Mouse (Mus musculus): Measurements from ENCODE around the gene Cfap46. TPM values are rescaled to one million over a fixed set of nuclear protein-coding genes. Genes with fewer than 3 reads are reported as not detected.
A peak's percentile ranks its signal among the peaks of the same experiment; 100 is the strongest.
"Not testable (repeated sequence)": the region's sequence is repeated elsewhere in the genome, so short reads cannot be mapped to it uniquely, and the experiment has no call there.

Cfap46 gene
- polyA plus RNA-seq, 1 experiment, result 0.22 TPM

DNA sequence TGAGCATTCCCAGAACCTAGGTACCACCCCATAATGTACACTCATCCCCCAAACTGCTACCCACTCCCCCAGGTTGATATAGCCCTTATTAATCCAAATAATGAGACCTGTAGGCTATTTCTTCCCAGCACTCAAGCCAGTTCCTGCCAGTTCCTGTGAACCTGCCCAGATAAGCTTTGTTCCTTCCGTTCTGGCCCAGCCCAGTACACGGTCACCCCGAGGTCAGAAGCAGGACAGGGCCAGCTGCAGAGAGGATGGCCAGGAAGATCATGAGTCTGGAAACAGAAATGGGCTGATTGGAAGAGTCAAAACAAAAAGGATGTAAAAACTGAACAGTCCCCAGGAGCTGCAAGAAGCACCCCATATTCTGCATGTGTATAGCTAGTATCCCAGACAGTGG lies 20.3 kb downstream of the Cfap46 start:
- DNase-seq (ENCODE audit: low spot score), result no peak

GRCm38 (mm10) chr7:139659901-139660300 lies 23.7 kb downstream of the Cfap46 start:
- not testable (repeated sequence) for DNase-seq (ENCODE audit: low spot score)

GRCm38 (mm10) chr7:139649698-139650097 lies 33.9 kb downstream of the Cfap46 start:
- DNase-seq (ENCODE audit: low spot score), result no peak

- peak; percentile 68 for DNase-seq (ENCODE audit: low spot score)
Measured at GRCm38 (mm10) chr7:139648107-139648824, 35.4 kb downstream of the Cfap46 start.

- no peak for DNase-seq (ENCODE audit: low spot score)
Measured at GRCm38 (mm10) chr7:139633393-139633792, 50.2 kb downstream of the Cfap46 start.

DNA sequence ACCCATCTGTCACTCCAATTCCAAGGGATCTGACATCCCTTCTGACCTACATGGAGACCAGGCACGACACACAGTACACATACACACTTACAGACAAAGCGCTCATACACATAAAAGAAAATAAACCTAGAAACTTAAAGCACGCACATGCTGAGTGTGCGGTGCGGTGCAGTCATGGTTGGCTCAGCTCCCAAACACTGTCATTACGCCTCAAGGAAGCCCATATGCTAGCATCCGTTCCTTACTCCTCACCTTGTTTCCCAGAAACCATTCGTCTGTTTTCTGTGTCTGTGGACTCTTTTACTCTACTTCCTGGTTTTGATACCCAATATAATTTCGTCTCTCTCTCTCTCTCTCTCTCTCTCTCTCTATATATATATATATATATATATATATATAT lies 58.5 kb downstream of the Cfap46 start:
- DNase-seq (ENCODE audit: low spot score), result no peak

DNA sequence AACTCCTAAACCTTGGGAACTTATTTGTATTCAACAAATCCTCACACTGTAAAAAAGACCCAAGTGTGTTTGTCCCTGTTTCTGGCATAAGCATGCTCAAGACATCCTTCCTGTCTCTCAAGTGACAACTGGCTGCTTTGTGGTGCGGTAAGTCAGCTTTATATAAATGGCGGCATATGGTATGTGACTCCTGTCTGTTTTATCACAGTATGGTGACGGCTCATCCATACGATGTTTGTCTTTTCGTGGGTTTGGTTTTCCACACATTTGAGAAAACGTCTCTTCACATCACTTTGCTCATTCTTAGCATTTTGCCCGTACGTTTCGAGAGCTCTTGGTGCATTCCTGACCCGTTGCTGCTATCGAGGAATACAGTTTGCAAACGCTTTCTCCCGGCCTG lies 61.0 kb downstream of the Cfap46 start:
- no peak for DNase-seq (ENCODE audit: low spot score)

- peak; percentile 28 for DNase-seq (ENCODE audit: low spot score)
Measured at GRCm38 (mm10) chr7:139615767-139616766, 67.5 kb downstream of the Cfap46 start.

GRCm38 (mm10) chr7:139610328-139610727 lies 73.3 kb downstream of the Cfap46 start:
- DNase-seq (ENCODE audit: low spot score), result no peak

GRCm38 (mm10) chr7:139595862-139596261 lies 87.8 kb downstream of the Cfap46 start:
- no peak for DNase-seq (ENCODE audit: low spot score)

DNA sequence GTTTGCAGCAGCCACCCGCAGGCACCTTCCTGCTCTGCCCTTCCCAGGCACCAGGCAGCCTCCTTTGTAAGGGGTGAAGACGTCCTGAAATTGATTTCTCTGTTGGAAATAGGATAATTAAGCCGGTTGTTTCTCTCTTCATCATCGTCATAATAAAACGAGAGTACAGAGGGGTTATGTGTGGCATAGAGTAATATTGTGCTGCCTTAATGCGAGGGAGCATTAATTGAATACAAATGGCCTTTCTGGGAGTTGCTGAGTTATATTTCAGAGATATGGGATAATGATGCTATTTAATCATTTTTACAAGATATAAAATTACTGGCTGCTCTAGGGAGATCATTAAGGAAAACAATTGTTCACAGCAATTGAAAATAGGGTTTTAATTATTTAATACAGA lies 88.3 kb downstream of the Cfap46 start:
- DNase-seq (ENCODE audit: low spot score), result no peak

DNA sequence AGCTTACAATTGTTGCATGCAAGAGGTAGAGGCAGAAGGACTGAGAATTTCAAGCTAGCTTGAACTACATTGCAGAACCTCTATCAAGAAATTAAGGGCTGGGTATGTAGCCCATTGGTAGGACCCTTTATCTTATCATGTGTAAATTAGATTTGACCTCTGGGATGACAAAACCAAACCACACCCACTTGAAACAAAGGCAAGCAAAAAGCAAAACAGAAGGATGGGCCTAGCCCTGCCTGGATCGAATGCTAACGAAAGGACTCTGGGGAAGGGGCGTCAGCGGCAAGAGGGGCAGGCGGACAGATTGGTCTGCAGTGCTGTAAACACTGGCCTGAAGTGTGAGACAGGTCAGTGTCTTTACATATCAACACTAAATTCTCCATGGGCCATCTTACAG lies 92.3 kb downstream of the Cfap46 start:
- no peak for DNase-seq (ENCODE audit: low spot score)

DNA sequence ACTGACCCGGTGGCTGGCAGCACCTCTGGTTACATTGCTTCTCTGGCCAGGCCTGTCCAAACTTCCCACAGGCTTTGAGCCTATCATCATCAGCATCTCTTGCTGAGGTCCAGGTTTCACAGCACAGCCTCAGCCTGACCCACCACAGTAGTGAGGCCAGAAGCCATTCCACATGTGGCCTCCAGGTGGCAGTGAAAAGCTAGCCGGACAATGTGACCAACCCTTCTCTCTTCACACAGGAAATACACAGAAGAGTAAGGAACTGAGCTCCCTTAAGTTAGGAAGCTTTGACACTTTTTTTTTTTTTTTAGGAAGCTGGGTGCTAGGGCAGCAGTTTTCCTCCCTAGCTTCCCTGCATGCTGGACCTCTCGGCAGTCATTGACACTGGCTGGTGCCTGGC lies 93.3 kb downstream of the Cfap46 start:
- DNase-seq (ENCODE audit: low spot score), result no peak

DNA sequence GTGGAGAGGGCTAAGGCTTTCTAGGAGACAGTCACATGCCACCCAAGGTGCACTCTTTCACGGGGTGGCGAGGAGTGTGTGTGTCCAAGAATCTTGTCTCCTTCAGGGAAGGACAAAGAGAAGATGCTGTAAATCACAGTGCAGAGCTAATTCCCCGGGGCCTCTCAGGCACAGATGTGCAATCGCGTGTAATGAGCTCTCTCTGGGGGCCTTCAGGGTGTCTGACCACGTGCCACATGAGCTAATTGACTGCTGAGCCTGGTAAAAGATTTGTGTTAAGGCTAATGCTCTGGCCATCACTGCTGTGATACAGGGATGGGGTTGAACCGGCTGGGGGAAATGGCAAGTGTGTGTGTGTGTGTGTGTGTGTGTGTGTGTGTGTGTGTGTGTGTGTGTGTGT lies 95.7 kb downstream of the Cfap46 start:
- DNase-seq (ENCODE audit: low spot score), result no peak

DNA sequence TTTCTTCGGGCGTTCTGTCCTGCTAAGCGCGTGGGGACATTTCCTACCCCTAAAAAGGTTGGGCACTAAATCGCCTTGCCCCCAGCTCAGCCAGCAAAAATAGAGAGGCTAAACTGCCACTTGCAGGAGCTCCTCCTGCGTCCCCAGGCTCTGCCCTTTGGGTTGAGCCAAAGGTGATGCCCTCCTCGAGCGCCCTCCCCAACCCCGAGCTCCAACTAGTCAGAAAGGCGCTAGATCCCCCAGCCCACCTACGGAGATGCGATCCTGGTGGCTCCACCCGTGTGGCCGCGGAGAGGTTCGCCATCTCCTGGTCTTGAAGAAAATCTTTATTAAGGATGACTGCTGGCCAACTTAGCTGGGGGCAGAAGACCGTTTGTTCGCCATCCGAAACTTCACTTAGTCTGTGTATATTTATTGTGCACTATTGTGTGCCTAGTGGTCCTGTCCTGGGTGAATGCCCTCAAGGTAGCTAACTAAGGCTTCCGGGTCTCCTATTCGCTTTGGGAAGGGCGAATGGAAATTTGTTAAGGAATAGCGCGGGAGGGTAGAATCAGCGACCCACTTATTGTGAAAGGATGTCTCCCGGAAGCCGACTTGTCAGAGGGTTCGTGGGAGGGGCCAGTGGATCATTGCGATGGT lies 98.3 kb downstream of the Cfap46 start:
- no peak for DNase-seq (ENCODE audit: low spot score)

GRCm38 (mm10) chr7:139584221-139585175 lies 99.1 kb downstream of the Cfap46 start:
- DNase-seq (ENCODE audit: low spot score), result no peak

- no peak for DNase-seq (ENCODE audit: low spot score)
Measured at GRCm38 (mm10) chr7:139583094-139583737, 100.4 kb downstream of the Cfap46 start.

DNA sequence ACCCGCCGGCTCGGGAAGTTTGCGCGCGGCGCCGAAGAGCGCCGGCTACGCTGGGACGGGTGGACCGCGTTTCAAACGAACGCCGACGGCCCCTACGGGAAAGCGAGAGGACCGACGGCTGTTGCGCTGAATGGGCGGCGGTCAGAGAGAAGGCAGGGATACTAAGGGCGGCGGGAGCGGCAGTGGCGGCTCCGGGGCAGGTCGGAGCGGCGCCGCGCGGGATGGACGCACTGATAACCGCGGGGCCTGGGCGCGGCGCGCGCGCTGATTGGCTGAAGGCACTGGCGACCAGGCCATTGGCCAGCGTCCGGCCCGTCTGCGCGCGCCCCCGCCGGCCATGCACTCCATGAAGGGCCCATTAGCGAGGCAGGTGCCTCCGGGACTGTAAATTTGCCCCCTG lies 101.0 kb downstream of the Cfap46 start, which contains the start of gene Nkx6-2:
Nkx6-2 (minus strand) TSS at position 203 of the 400 bp plus-strand sequence.
- peak; percentile 28 for DNase-seq (ENCODE audit: low spot score)

GRCm38 (mm10) chr7:139581801-139582571 lies 101.6 kb downstream of the Cfap46 start:
- DNase-seq (ENCODE audit: low spot score), result peak; percentile 29
